Mouse (Mus musculus) megakaryocyte, embryonic 14.5 days (primary cell): ENCODE measurements around the gene Tex12.

Experiments used
- FLI1 ChIP-seq: IDR thresholded peaks from 2 replicates; pipeline ENCODE4 v1.6.1; 2012; ENCODE audit warnings: low read length, inconsistent platforms, mixed read lengths
- GATA1 ChIP-seq: IDR thresholded peaks from 3 replicates; pipeline ENCODE4 v1.6.1; 2012; ENCODE audit warnings: mixed read lengths, low read length, inconsistent platforms, borderline replicate concordance

DNA sequence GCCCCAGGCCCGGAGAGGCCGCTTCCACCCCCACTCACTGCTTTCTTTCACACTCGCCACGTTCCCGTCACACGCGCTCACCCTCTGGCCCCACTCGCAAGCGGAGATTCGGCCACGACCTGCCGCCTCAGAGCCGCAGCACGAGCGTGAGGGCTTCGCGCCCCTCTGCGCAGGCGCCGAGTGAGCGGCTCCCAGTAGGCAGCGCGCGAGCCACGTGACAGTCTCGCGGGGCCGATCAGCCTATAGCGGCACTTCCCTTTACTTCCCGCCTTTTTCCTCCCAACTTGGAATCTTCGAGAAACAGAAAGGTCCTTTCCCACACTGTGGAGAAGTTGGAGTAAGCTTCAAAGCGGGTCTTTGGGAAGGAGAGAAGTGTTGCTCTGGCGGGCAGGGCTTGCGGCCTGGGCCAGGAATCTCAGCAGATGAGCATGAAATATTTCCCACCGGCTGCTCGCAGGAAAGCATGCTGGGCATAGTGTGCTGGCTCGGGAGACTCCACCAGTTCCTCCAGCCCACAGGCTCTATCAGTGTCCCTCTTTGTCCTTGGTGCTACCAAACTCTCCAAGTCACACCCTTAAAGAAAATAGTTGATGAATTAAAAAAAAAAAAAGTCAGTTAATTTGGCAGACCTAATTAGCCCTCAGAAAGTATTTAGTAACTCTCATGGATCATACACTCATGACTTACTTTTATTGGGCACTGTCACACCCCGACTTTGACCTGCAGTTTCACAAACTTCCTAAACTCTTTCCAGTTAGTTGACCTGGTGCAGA is at the start of gene Tex12:
- TF ChIP-seq GATA1: no peak
- no peak for TF ChIP-seq FLI1
